Mouse (Mus musculus): ENCODE data around the gene Slc1a3.

The Slc1a3 gene

DNA sequence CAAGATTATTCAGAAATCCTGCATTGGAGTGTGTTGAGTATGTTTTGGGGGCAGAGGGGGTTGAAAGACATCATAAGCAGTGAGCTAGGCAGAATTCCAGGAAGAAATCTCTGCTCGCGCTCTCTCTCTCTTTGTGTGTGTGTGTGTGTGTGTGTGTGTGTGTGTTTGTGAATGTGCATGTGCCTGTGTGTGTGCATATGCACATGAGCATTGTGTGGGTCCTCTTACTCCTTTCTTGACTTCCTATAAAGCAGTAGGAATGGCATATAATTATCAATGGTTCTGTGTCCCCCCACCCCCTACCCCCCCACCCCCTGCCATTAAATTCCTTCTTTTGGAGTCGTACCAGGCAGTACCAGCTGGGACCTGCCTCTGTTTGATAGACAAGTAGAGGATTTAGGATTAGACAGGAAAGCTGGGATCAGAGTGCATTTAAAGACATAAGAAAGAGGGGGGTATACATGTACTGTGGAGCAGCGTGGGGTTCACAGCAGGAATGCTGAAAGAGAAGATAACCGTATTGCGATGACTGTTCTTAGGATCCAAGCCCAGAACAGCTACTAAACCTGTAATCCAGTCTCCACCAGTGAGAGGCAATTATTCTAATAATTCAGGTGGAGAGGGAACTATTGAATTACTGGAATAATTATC is 104.9 kb downstream of the Slc1a3 start:
- DNase-seq (ENCODE audit: low spot score), result no peak

DNA sequence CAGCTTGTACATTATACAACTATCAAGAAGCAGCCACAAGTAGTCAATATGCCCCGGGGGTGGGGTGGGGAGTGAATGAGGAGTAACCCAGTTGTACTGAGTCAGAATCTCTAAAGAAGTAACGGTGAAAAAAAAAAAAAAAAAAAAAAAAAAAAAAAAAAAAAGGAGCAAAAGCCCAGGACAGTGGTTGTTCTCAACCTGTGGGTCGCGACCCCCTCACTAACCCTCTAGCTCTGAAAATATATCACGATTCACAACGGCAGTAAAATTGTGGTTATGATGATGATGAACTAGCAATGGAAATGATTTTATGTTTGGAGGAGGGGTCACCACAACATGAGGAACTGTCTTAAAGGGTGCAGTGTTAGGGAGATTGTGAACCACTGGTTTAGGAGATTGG is 108.2 kb downstream of the Slc1a3 start:
- DNase-seq (ENCODE audit: low spot score), result no peak

DNA sequence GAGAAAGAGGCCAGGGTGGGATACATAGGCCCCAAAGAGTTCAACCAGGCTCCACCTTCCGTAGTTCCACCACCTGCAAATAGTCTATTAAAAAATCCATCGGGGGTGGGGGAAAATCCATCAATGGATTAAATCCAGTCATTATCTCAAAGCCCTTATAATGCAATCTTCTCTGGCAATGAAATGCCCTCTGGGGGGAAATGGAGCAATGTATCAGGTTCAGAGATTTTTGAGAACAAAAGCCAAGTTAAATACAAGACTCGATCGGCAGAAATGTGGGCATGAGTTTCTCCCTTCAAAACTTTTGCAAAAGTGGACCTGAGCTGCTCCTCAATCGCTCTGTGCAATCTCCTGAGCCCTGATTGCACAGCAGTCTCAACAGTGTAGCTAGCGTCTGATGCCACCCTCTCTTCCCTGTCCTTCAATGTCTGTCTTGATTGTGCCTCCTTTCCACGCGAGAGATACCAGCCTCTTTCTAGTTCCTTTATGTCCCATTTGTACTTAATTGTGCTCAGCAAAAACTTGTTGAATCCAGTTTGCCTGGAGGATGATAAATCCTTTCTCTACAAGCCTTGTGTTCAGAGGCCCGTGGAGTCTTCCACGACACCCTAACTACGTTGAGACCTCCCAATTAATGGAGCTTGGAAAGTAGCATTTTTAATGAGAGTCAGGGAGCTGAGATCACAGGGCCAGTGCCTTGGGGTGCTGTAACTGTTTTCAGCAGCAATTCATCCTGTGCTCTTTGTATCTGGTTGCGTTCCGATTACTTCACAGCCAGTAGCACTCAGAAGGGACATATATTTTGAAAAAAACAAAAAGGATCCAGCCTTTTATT is 109.0 kb downstream of the Slc1a3 start:
- DNase-seq (ENCODE audit: low spot score), result no peak

DNA sequence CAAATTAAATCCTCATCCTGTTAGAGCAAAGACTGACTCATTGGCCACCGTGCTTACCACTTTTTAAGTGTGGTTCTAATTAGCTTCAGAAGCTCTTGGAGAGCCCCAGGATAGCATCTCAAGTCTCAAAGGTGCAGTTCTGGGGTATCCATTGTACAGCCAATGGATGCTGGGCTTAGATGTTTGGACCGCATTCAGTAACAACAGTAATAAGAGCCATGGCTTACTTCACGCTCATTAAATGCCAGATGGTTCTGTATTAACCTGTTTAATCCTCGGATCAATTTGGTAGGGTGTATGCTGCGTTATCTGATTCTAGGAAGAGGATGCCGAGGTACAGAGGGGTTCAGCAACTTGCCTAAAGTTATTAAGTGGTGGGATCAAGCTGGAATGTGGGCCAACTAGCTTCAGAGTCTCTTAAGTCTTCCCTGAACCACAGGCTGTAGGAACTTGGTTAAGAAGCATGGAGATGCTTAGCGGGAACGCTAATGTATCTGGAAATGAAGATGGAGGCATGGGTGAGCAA is 114.1 kb downstream of the Slc1a3 start:
- no peak for DNase-seq (ENCODE audit: low spot score)

DNA sequence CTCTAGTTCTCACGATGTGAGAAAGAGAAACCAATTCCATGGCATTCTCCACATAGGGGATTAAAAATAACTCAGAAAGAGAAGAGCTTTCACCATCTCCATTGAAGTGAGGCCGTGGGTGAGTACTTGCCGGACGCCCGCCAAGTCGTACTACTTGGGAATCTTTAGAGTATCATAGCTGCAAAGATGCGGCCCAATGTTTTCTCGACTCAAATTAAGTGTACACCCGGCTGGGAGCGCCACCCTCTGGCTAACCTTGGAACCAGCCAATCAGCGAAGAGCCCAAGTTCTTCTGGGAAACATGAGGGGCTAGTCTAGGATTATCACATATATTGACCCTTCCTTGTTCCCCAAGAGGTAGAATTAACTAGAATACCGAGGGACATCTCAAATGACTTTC is 115.3 kb downstream of the Slc1a3 start:
- DNase-seq (ENCODE audit: low spot score), result no peak

DNA sequence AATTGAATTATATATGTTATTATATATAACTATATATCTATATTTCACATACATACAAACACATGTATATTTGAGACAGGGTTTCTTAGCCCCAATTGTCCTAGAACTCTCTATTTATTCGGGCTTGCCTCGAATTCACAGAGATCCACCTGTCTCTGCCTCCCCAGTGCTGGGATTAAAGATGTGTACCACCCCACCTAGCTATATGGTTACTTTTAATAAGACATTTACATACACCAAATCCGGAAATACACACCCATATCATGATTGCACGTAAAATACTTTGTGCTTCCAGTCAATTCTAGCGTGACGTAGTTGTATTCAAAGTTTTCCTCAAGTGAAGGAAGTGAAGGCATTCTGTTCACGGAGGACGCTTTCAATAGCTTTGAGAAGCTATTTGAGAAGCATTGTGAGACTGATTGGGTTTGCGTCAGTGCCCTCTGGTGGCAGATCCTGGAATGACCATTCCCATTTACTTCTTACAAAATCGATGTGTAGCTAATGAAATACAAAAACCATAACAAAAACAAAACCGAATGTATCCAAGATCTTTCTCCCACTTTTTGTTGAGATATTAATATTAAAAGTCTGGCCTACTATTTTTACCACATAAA is 121.0 kb downstream of the Slc1a3 start:
- DNase-seq (ENCODE audit: low spot score), result no peak

DNA sequence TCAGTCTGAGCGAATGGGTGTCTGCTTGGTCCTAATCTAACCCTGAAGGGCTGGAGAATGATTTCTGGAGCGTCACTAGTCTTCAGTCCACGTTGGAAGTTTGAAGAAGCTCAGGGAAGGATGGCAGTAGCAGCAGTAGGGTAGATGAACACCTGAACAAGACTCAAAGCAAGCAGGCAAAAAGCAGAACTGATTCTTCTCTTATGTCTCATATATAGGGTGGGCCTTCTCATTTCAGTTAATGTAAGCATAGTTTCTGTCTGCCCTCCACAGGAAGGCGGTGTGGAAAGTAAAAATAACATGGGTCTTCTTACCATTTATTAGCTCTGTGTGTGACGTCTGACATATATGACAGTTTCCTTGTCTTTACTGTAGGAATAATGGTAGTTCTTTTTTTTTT is 122.5 kb downstream of the Slc1a3 start:
- no peak for DNase-seq (ENCODE audit: low spot score)

DNA sequence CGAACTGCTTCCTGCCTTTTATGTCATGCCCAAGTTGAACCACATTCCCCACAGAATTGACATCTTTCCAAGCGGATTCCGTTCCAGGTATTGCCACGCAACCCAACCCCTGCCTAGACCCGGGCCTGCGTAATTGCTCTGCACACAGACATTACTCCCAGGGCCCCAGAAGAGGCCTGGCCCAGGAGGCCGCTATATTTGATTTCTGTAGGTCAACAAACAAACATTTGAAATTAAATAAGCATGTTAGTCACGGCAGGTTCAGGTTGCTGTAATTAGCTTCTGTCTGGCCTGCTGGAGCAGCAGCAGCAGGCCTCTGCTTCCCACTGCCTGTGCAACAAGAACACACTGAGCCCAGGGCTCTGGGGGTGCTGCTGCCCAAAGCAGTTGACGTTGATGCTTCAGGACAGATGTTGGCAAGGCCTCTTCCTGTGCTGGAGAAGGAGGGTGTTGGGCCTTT is 123.7 kb downstream of the Slc1a3 start:
- DNase-seq (ENCODE audit: low spot score), result no peak

All from ovary, adult 18-20 months (tissue).